Mouse (Mus musculus): ENCODE measurements around the gene Zswim1.
"Not testable (repeated sequence)": the region's sequence is repeated elsewhere in the genome, so short reads cannot be mapped to it uniquely, and the experiment has no call there.

Zswim1 gene

DNA sequence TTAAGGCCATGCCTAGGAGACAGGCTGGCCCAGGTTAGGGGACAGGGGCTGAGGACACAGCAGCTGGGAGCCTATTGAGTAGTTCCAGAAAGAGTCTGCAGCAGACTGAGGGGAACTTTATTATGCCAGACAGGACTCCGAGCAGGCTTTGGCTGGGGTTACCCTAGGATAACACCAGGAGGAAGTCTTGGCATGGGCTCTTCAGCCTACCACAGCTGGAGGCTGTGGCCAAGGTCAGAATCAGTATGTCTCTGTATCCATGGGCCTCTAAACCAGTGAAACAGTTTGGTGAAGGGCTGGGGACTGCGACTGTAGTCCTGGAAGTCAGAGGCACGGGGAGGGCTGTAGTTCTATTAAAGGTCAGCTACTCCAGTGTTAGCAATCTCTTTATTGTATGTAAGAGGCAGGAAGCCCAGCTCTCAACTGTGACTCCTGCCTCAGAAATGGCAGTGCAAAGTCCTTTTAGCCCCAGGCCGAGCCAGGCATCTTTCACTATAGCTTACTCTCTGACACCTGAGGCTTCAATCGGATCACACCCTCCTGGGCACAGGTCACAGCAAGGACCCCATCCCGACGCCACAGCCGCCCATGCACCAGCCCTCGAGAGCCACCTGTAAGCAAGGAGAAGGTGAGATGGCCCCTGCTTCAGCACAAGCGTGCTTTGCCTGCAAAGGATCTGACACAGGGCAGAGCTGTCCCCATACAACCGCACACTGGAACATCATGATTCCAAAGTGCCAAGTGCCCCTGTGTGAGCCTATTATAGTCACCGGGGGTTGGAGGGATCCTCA lies 29.9 kb upstream of the Zswim1 start:
- no peak for ATAC-seq (ENCODE audit: insufficient number of reproducible peaks, low FRiP score, low TSS enrichment)

DNA sequence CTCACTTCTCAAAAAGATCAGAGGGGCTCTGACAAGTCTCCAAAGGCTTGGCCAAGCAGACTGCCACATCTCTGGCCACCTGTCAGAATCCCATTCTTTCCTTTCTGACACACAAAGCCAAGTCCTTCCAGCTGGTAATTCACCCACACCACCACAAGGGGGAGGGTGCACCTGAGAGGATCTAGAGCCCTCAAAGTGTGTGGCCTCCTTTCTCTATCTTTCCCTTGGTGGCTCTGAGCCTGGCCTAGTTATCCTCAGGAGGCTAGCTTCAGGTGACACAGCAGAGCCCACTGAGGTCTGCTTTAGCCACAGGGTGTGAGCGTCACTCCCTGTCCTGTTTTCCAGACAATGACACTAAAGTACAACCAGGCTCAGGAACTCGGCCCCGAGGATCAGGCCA lies 29.2 kb upstream of the Zswim1 start:
- peak; percentile 57 for ATAC-seq (ENCODE audit: insufficient number of reproducible peaks, low FRiP score, low TSS enrichment)

DNA sequence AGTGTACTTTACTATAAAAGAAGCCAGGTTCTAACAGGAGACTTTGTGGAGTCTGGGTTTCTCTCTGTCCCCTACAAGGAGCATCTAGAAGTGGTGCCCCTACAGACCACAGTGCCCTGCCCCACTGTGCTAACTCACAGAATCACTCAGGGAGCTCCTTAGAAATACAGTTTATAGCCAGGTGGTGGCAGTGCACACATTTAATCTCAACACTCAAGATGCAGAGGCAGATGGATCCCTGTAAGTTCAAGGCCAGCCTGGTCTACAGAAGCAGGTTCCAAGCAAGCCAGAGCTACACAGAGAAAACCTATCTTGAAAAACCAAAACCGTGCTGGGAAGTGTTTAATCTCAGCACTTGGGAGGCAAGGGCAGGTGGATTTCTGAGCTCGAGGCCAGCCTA lies 28.7 kb upstream of the Zswim1 start:
- ATAC-seq (ENCODE audit: insufficient number of reproducible peaks, low FRiP score, low TSS enrichment): no peak

DNA sequence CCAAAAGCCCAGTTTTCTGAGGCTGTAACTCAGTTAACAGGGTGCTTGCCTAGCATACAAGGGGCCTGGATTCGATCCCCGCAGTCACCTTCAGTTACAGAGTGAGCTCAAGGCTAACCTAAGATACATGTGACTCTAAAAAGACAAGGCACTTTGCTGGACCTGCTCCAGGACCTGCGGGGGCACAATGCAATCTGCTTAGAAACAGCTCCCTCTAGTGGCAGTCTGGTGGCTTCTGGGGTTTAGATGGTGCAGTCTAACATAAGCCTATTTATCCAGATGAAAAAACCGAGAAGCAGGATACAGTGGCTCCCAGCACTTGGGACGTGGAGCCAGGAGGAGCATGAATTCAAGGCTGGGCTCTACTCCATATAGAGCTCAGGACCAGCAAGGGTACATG lies 28.2 kb upstream of the Zswim1 start:
- no peak for ATAC-seq (ENCODE audit: insufficient number of reproducible peaks, low FRiP score, low TSS enrichment)

DNA sequence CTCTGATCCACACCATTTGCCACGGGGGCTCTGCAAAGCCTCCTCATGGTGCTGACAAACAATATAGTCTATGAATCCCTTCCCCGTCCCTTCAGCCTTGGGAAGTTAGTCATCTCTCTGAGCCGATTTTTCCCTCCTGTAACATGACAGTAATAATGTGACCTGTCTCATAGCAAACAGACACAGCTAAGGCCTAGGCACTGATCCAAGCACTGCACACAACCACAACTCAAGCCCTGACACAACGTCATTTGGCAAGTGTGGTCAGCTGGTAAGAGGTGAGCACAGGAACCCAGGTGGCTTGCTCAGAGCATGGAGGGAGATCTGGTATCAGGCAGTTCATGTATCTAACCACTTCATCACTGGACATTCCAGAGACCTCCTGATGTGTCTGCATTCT lies 26.6 kb upstream of the Zswim1 start:
- ATAC-seq (ENCODE audit: insufficient number of reproducible peaks, low FRiP score, low TSS enrichment): no peak

DNA sequence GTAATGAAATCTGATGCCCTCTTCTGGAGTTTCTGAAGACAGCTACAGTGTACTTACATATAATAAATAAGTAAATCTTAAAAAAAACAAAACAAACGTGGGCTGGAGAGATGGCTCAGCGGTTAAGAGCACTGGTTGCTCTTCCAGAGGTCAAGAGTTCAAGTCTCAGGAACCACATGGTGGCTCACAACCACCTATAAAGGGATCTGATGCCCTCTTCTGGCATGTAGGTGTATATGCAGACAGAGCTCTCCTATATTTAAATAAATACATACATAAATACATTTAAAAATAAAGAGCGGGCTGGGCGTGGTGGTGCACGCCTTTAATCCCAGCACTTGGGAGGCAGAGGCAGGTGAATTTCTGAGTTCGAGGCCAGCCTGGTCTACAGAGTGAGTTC lies 23.9 kb upstream of the Zswim1 start:
- ATAC-seq (ENCODE audit: insufficient number of reproducible peaks, low FRiP score, low TSS enrichment): not testable (repeated sequence)

DNA sequence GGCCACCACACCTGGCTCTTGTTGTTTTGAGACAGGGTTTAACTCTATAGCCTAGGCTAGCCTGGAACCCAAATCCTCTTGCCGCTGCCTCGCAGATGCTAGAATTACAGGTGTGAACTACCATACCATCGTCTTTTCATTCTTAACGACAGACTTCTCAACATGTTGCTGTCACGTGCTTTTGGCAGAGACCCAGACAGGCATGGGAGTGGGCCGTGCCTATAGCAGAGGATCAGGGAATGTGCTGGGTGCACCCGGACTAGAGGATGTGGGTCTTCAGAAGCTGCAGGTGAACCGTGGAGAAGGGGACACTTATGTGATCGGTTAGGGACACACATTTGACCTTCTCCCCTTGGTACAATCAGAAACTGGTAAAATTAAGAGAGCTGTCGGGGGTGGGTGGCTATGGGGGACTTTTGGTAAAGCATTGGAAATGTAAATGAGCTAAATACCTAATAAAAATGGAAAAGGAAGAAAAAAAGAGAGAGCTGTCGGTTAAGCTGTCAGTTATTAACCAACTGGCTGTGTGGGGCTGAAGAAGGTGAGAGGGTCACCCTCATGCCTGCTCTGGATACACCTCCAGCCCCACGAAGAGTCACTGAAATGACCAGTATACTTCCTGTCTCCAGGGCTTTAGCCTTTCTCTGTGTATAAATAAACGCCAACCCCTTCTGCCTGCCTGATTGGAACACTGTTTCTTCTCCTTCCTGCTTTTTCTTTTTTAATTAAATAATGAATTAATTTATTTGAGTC lies 22.1 kb upstream of the Zswim1 start:
- ATAC-seq (ENCODE audit: insufficient number of reproducible peaks, low FRiP score, low TSS enrichment): no peak

DNA sequence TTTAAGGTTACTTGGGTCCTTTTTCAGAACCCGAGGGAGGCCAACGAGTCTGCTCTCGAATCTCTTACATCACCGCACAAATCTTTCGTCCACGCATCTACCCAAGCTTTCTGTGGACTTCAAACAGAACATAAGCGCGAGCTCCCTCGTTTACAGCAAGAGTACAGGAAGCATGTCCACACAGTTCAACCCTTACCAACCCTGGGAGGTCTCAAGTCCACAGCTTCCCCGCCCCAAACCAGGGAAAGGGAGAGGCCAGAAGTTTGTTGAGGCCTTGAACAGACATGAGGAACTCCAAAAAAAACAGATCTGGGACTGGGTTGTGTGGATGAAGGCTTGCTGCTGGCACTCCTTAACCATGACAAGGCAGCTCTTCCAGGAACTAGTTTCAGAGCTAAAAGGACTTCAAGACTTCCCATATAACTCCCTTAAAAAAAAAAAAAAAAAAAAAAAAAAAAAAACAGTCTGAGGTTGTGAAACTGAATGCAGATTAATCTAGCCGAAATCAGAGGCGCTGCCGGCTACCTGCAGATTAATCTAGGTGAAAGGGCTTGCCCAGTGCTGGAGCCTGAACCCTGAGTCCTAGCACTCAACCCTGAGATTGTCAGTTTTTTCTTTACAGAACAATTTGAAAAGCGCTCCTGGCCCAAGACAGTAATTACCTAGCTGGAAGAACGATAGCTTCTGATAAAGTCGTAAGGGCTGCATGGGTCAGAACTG lies 19.1 kb upstream of the Zswim1 start:
- no peak for ATAC-seq (ENCODE audit: insufficient number of reproducible peaks, low FRiP score, low TSS enrichment)

DNA sequence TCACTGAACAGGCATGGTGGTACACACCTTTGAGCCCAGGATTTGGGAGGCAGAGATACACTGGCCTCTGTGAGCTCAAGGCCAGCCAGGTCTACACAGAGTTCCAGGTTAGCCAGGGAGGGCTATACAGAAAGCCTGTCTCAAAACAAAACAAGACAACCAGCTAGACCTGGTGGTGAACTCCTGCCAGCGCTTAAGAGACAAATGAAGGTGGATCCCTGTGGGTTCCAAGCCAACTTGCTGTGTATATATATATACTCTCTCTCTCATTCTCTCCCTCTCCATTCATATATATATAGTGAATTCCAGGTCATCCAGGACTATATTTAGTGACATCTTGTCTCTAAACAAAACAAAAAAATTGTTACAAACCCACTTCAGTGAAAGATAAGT lies 18.6 kb upstream of the Zswim1 start:
- no peak for ATAC-seq (ENCODE audit: insufficient number of reproducible peaks, low FRiP score, low TSS enrichment)

DNA sequence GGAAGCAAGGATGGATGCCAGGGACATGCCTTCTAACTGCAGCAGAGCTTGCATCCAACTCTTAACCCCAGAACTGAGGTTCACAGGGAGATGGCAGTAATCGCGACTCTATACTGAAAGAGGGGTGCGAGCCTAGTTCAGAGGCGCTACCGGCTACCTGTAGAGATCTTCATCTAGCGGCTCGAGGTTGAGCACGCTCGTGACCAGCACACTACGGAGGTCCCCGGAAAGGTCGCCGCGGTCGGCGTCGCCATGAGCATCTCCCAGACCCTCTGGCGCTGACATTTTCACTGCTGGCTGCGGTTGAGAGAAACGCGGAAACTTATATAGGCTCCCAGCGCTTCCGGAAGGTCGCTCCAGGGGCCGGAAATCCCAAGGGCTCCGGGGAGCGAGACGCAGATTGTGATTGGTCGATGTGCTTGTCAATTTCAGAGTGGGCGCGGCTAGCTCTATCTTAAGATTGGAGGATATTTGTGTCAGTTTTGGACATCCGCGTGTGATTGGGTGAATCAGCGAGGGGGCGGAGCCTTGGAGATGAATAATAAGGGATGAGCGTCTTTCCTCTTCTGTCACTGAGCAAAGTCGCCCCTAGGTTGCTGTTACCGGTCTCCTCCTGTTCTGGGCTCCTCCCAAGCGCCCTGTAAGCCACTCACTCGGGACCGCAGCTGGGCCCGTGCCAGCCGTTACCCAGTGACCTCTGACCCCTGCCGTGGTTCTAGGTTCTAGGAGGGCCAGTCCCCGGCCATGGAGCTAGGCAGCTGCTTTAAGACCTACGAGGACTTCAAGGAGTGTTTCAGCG lies 17.8 kb upstream of the Zswim1 start, which contains the start of the genes Acot8 and Zswim3:
Gene Acot8, minus strand, starts transcription at position 350 of the 799 bp plus-strand sequence.
Gene Zswim3, plus strand, starts transcription at position 566 of the 799 bp plus-strand sequence.
- peak; percentile 99 for ATAC-seq (ENCODE audit: insufficient number of reproducible peaks, low FRiP score, low TSS enrichment)

DNA sequence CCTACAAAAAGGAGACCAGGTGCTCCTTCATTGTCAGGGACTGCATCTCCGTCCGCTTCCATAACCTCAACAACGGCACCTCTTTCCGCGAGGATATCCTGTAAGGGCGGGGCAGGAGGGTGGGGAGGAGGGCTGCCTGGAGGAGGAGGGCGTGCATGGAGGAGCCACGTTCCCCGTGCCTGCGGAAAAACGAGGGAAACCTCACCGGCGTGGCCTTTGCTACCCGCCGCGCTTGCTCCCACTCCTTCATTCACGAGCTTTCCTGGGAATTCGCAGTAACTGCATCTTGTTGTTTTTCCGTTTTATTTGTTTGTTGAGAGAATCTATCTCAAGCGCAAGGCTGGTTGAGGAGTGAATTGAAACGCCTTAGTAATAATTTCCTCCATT lies 17.2 kb upstream of the Zswim1 start:
- ATAC-seq (ENCODE audit: insufficient number of reproducible peaks, low FRiP score, low TSS enrichment): peak; percentile 34; the same call in 1 of the 2 replicates

DNA sequence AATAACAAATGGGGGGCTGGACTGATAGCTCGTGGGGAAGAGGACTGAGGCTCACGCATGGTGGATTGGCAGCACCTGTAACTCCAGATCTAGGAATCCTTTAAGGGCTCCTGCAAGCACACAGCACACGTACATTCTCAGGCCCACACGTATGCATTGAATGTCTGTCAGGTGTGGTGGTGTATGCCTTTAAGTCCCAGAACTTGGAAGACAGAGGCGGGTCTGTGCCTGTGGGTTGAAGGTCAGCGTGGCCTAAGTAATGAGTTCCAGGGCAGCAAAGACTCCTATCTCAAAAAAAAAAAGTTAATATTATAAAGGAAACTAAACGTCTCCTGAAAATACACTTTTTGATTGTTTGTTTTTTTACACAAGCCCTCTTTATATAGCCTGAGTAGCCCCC lies 15.9 kb upstream of the Zswim1 start:
- no peak for ATAC-seq (ENCODE audit: insufficient number of reproducible peaks, low FRiP score, low TSS enrichment)

DNA sequence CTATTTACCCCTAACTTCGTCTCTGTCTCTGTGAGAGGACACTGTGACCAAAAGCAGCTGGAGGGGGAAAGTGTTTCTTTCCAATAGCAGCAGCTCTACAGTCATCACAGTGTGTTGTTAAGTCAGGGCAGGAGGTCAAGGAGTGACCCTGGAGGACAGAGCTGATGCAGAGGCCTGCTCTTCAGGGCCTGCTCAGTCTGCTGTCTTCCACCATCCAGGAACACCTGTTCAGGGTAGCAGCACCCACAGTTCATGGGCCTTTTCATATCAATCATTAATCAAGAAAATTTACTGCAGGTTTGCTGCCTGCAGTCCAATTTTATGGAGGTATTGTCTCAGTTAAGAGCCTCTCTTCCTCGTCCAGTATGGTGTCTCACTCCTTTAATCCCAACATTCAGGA lies 8.9 kb upstream of the Zswim1 start:
- ATAC-seq (ENCODE audit: insufficient number of reproducible peaks, low FRiP score, low TSS enrichment): no peak

DNA sequence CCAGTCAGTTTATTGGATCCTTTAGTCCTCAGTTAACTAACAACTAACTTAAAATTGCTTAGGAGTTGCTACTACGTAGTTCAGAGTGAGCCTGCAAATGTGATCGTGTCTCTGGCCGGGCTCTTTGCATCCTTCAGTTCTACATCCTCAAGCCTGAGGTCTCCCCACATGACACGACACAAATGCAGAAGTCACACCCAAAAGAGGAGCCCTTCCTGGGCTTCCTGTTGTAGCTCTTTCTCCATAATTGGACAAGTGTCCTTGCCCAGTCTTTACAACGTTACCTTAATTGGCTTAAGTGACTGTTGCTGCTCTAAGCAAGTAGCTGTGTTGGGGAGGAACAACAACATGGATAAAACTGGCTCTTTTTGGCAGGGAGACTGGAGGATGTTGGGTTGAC lies 7.1 kb upstream of the Zswim1 start:
- ATAC-seq (ENCODE audit: insufficient number of reproducible peaks, low FRiP score, low TSS enrichment): no peak

DNA sequence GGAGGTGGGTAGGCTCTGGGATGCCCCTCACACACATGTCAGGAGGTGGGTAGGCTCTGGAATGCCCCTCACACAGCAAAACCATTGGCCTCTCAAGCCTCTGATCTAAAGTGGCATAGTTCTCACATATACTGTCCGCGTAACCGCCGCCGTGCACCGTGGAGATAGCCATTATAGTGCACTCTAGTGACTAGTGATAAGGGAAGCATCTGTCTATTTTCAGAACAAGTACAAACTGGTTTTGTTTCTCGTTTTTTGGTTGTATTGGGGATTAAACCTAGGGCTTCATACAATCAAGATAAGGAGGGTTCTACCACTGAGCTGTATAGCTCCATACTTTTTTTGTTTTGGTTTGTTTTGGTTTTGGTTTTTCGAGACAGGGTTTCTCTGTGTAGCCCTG lies 6.7 kb upstream of the Zswim1 start:
- ATAC-seq (ENCODE audit: insufficient number of reproducible peaks, low FRiP score, low TSS enrichment): no peak

DNA sequence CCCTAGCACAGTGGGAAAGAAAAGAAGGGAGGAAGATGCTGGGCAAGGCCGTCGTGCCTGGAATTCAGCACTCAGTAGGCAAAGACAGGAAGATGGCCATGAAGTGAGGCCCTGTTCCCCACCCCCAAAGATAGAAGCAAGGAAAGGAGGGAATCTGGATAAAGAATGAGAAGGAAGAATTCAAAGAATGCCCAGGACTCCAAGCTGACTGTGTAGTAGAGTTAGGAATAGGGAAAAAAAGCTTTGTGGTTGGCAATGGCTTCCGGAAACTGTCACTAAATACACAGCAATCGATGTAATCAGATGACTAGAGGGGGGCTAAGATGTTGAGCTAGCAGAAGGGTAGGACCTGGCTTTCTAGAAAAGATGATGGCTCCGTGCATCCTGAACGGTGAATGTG lies 5.3 kb upstream of the Zswim1 start:
- ATAC-seq (ENCODE audit: insufficient number of reproducible peaks, low FRiP score, low TSS enrichment): no peak

DNA sequence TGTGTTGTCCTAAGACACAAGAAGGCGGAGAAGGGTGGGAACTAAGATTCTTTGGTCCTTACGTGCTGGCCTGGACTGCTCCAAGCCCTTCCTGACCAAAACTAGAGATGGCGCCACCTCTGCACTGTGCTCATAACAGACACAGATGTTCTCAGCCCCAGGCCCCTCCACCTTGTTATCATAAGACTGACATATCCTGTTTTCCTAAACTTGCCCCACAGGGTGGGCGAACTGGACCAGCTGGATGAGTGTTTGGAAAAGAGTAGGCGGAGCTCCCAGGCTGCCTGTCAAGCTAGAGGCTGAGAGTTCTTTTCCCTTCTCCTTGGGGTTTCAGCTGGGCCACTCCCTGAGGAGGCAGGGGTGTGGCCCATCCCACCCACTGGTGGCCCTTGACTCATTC lies 4.8 kb upstream of the Zswim1 start:
- no peak for ATAC-seq (ENCODE audit: insufficient number of reproducible peaks, low FRiP score, low TSS enrichment)

DNA sequence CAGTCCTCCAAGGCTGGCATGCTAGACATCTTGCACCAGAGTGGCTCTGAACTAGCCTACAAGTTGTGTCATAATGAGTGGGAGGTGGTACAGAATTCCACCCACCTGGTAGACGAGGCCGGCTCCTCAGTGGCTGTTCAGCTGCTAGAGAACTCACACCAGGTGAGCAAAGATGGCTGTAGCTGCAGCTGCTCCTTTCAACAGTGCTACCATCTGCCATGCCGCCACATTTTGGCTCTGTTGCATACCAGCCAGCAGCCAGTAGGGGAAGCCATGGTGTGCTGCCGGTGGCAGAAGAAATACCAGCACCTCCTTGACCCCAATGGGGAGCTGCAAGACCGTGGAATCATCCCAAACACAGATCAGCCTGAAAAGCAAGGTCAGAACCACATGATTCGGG lies 1.4 kb upstream of the Zswim1 start:
- ATAC-seq (ENCODE audit: insufficient number of reproducible peaks, low FRiP score, low TSS enrichment): no peak

DNA sequence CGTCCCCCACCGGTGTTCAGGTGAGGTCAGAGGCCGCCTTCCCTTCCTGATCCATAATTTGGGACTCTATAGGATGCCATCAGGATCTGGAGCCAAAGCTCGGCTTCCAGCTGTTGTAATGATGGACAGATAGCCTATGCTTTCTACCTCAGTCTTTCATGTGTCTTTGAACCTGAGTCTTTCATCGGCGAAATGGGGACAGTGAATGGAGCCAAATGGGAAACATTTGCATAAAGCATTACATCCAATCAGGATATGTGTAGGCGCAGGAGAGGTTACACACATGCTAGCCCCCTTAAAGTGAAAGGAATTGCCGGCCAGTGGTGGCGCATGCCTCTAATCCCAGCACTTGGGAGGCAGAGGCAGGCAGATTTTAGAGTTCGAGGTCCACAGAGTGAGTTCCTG lies 697 bp downstream of the Zswim1 start:
- peak; percentile 27; the same call in 1 of the 2 replicates for ATAC-seq (ENCODE audit: insufficient number of reproducible peaks, low FRiP score, low TSS enrichment)

DNA sequence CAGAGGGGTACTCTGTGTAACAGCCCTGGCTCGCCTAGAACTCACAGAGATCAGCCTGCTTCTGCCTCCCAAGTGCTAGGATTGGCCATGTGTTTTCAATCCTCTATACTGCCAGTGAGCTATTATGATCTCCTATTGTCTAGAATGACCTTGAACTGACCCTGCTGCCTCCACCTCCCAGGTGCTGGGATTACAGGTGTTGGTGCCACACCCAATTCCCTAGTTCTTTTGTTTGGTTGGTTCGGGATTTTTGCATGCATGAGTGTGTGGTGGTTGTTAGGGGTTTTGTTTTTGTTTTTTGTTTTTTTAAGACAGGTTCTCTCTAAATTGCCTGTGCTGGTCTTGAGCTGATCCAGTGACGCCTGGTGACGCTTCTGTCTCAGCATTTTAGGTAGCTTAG lies 1.5 kb downstream of the Zswim1 start:
- ATAC-seq (ENCODE audit: insufficient number of reproducible peaks, low FRiP score, low TSS enrichment): no peak
